Mouse (Mus musculus) liver, postnatal 0 days (tissue): ENCODE data around the gene Dpy19l3. TPM values are rescaled to one million over a fixed set of nuclear protein-coding genes. Genes with fewer than 3 reads are reported as not detected.

Experiments used
- ATAC-seq: fragments of 200-750 bp; cut with Nextera tagmentation; 2 replicates; pipeline ENCODE4 v1.8.0; 2017; ENCODE audit warnings: mild to moderate bottlenecking, moderate library complexity
- DNase-seq: peaks from one replicate; pipeline ENCODE4 v3.0.0-alpha.2; 2016
- H3K27ac ChIP-seq: fragments of 300-500 bp; sonication (generic); 2 replicates; pipeline ENCODE4 v1.5.1; 2014; ENCODE audit warnings: antibody characterized with exemption, moderate library complexity, mild to moderate bottlenecking, low read depth
- H3K27me3 ChIP-seq: fragments of 300-500 bp; sonication (generic); 2 replicates; pipeline ENCODE4 v1.6.1; 2014; ENCODE audit warnings: low read length, control low read depth, mixed read lengths; ENCODE audit not compliant: insufficient read depth
- H3K36me3 ChIP-seq: fragments of 300-500 bp; sonication (generic); replicated peaks from 2 replicates; pipeline ENCODE4 v1.6.1; 2014; ENCODE audit warnings: mild to moderate bottlenecking, control low read depth, low read length, moderate library complexity, mixed read lengths; ENCODE audit not compliant: insufficient read depth
- H3K4me1 ChIP-seq: fragments of 300-500 bp; sonication (generic); 2 replicates; pipeline ENCODE4 v1.6.1; 2014; ENCODE audit warnings: antibody characterized with exemption, mild to moderate bottlenecking, control low read depth; ENCODE audit not compliant: insufficient read depth
- H3K4me2 ChIP-seq: fragments of 300-500 bp; sonication (generic); 2 replicates; pipeline ENCODE4 v1.6.1; 2014; ENCODE audit warnings: low read depth, mild to moderate bottlenecking, low read length, moderate library complexity, mixed read lengths
- H3K4me3 ChIP-seq: fragments of 300-500 bp; sonication (generic); 2 replicates; pipeline ENCODE4 v1.5.1; 2014; ENCODE audit warnings: low read depth, low read length
- H3K9ac ChIP-seq: fragments of 300-500 bp; sonication (generic); replicated peaks from 2 replicates; pipeline ENCODE4 v1.6.1; 2014; ENCODE audit warnings: mild to moderate bottlenecking, moderate library complexity
- H3K9me3 ChIP-seq: fragments of 300-500 bp; sonication (generic); 2 replicates; pipeline ENCODE4 v1.6.1; 2016; ENCODE audit warnings: mild to moderate bottlenecking, control low read depth, low read length, mixed read lengths
- CTCF ChIP-seq: sonication (generic); IDR thresholded peaks from 2 replicates; pipeline ENCODE4 v1.5.1; 2016; ENCODE audit warnings: antibody characterized with exemption, low read depth
- EP300 ChIP-seq: IDR thresholded peaks from 2 replicates; pipeline ENCODE4 v1.6.1; 2016; ENCODE audit warnings: antibody characterized with exemption, low read depth, mild to moderate bottlenecking
- WGBS: fragments of 180-500 bp; shearing (Covaris S2); extraction: QIAGEN DNeasy Blood & Tissue Kit; methylation state at CpG from one replicate; pipeline ENCODE4 v1.1.7; 2014; ENCODE audit not compliant: insufficient replicate concordance; 5-methylcytosine and 5-hydroxymethylcytosine counted together
- polyA plus RNA-seq: library from polyadenylated mRNA; unstranded; fragments of >200 nt; fragmentation: Nextera tagmentation; extraction: Ambion mirVana; gene quantifications from 2 replicates; pipeline ENCODE4 v1.2.1, GENCODE M21; 2015

Dpy19l3 gene
- polyA plus RNA-seq, 1 experiment from 2014 or later = 6.0 TPM

DNA sequence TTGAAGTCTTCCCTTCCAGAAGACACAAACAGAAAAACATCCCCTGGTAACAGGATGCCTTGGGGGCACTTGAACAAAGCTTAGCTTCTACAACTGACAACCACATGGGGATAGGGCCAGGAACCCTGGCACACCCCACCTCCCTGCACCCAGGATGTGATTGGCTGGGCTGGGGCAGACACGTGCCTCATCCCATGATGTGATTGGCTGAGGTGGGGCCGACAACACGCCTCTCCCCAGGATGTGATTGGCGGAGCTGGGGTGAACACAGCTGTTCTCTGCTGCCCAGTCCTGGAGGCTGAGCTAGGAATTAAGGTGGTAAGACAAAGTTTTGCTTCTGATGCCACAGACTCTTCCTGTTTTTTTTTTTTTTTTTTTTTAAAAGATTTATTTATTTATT lies 75.3 kb downstream of the Dpy19l3 start:
- no peak overlapping the region for H3K27ac ChIP-seq
- H3K4me2 ChIP-seq = no peak overlapping the region
- ATAC-seq (no peak), DNase-seq (no peak)
- H3K9ac ChIP-seq = no peak overlapping the region
- no peaks in the 10 kb centered on the region for H3K36me3 ChIP-seq
- 78% methylated on average over 4 of the region's 4 CpGs for WGBS
- no peaks in the 10 kb centered on the region for H3K27me3 ChIP-seq
- no peaks in the 10 kb centered on the region for H3K4me1 ChIP-seq
- no peak overlapping the region for H3K4me3 ChIP-seq
- H3K9me3 ChIP-seq = no peaks in the 10 kb centered on the region
- TF ChIP-seq CTCF = no peak
- no peak for TF ChIP-seq EP300

DNA sequence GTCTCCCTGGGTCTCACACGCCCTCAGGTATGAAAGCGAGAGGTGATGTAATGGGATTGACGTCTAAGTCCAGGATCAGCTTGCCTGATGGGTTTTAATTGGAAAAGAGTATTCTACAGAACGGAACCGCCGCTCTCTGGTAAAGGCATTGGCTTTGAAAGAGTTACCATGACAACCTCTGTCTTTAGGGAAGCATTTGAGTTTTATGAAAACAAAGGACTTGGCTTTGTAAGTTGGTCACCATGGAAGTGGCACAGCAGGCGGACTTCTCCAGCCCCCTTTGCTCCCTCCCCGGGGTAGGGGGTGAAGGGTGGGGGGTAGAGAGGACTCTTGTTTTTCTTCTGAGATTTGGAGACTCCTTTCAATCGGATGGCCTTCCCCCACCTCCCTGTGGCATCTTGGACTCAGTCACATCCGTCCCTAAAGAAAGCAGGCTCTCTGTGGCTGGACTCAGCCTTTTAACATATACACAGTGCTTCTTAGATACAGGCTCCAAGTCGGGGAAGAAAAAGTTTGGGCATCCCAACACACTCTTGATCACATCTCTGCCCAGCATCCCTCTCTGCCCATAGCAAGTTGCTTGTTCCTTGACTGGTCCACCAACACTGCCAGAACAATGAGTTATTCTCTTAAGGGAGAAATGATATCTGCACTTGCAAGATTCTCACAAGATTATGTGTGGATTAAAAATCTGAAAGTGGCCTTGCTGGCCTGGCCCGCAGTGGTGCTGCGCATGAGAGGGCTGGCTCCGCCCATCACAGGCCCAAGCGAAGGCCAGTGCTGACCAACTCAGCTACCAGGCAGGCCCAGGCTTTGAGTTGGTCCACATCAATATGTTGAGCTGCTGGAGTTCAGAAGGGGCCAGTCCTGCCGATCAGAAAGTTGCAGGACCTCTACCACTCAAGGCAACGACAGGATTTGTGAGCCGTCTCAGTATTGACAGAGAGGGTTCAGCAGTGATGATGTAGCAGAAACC lies 85.9 kb downstream of the Dpy19l3 start:
- no peaks in the 10 kb centered on the region for H3K36me3 ChIP-seq
- no peak for DNase-seq
- H3K27me3 ChIP-seq = no peaks in the 10 kb centered on the region
- no peak overlapping the region for H3K9ac ChIP-seq
- ATAC-seq = no peak
- no peak overlapping the region for H3K27ac ChIP-seq
- 69% methylated on average over 18 of the region's 18 CpGs for WGBS
- no peak overlapping the region for H3K4me3 ChIP-seq
- no peak overlapping the region for H3K4me2 ChIP-seq
- H3K4me1 ChIP-seq = no peaks in the 10 kb centered on the region
- H3K9me3 ChIP-seq = no peaks in the 10 kb centered on the region
- no peak for TF ChIP-seq CTCF
- no peak for TF ChIP-seq EP300

DNA sequence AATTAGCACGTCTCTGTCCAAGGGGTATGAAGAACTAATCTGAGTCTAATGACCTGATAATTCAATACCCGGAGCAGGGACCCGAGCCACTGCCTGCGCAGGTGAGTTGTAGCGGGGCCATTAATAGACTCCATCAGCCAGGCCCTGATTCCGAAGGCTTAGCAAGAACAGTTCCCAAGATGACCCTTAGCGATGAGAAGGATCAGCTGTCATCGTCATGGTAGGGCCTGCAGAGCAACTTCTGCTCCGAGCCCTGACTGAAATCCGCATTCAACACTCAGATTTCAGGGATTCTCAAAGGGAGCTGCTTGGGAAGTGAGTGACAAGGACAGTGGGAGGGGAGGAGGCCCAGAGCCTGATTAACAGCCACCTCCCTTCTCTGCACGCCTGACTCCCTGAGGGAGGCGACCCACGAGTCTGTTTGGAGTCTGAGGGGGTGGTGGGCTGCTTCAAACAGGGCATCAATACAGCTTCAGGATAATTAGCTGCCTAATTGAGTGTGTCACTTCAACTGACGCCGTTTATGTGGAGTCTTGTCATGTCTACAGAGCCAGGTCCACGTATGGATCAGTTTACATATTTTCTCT lies 90.4 kb downstream of the Dpy19l3 start:
- H3K9ac ChIP-seq = no peak overlapping the region
- no peak overlapping the region for H3K4me2 ChIP-seq
- H3K4me1 ChIP-seq = no peaks in the 10 kb centered on the region
- no peaks in the 10 kb centered on the region for H3K27me3 ChIP-seq
- DNase-seq (no peak), ATAC-seq (no peak)
- 78% methylated on average over 16 of the region's 16 CpGs for WGBS
- TF ChIP-seq CTCF = no peak
- no peak for TF ChIP-seq EP300
- H3K36me3 ChIP-seq = no peaks in the 10 kb centered on the region
- H3K9me3 ChIP-seq = no peaks in the 10 kb centered on the region; the same call in 1 of the 2 replicates
- no peak overlapping the region for H3K27ac ChIP-seq
- H3K4me3 ChIP-seq = no peak overlapping the region

DNA sequence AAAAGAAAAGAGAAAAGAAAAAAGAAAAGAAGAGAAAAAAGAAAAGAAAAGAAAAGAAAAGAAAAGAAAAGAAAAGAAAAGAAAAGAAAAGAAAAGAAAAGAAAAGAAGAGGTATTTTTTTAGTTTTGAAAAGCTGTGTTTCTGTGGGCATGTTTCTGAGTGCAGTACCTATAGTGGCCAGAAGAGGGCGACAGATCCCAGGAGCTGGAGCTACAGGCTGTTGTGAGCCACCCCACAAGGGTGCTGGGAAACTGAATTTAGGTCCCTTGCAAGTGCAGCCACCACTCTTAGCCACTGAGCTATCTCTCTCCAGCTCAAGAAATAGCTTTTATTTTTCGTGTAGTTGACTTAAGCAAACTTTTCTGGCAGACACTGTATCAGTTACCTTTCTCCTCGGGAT lies 95.1 kb downstream of the Dpy19l3 start:
- TF ChIP-seq EP300 (no peak), CTCF (peak; percentile 84)

DNA sequence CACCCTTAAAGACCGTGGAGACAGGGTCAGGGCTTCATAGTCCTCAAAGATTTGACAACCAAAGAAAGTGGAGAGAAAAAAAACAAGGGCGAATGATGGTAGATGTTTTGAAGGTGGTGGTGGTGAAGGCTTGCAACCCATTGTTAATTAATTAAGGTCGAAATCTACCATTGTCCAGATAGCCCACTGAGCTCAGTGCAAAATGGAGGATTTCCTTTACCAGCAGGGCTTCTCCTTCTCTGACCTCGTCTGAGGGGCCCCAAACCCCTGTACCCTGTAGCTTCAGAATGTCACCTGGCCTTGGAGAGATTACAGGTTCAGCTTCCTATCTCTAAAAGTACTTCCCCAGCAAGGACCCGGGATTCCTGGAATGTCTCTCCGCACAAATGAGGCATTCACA lies 96.4 kb downstream of the Dpy19l3 start:
- TF ChIP-seq CTCF = no peak
- no peak for TF ChIP-seq EP300

More for the DNA sequence above, 95.1 kb downstream of the Dpy19l3 start:
- H3K4me2 ChIP-seq = no peak overlapping the region
- H3K4me1 ChIP-seq = no peaks in the 10 kb centered on the region
- H3K27me3 ChIP-seq = no peaks in the 10 kb centered on the region
- H3K9ac ChIP-seq = no peak overlapping the region
- no peak for ATAC-seq
- H3K9me3 ChIP-seq = no peaks in the 10 kb centered on the region; the same call in 1 of the 2 replicates
- H3K27ac ChIP-seq = no peak overlapping the region
- 49% methylated on average over 3 of the region's 3 CpGs for WGBS
- no peak overlapping the region for H3K4me3 ChIP-seq
- DNase-seq = peak; percentile 64
- no peaks in the 10 kb centered on the region for H3K36me3 ChIP-seq

DNA sequence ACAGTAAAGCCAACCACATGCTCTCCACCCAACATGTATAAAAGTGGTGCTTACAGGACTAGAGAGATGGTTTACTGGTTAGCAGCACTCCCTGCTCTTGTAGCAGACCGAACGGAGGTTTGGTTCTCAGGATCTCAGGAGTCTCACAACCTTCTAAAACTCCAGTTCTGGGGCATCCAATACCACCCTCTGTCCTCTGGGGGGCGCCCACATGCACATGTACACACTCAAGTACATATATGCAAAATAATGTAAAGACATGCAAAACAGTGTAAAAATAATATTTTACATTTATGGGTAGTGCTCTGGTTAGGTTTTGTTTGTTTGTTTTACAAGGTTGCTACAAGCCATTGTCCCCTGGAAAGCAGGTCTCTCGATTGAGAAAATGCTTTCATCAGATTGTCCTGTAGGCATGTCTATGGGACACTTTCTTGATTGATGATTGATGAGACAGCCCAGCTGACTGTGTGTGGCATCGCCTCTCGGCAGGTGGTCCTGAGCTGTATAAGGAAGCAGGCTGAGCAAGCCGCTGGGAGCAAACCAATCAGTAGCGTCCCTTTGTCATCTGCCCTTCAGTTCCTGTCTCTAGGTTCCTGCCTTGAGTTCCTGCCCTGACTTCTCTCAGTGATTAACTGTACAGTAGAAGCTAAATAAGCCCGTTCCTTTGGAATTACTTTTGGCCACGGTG lies 102.5 kb downstream of the Dpy19l3 start:
- H3K9ac ChIP-seq = no peak overlapping the region
- no peaks in the 10 kb centered on the region for H3K27me3 ChIP-seq
- no peaks in the 10 kb centered on the region for H3K9me3 ChIP-seq
- WGBS = 75% methylated on average over 10 of the region's 10 CpGs
- H3K27ac ChIP-seq = no peak overlapping the region
- no peak overlapping the region for H3K4me2 ChIP-seq
- ATAC-seq = no peak
- H3K36me3 ChIP-seq = no peaks in the 10 kb centered on the region
- TF ChIP-seq CTCF (peak; percentile 45), EP300 (no peak)
- 0 out of 2 replicates have a peak, but pooled peaks cover under 1% of the 10 kb centered on the region for H3K4me1 ChIP-seq
- no peak overlapping the region for H3K4me3 ChIP-seq
- DNase-seq = no peak

More for the DNA sequence above, 96.4 kb downstream of the Dpy19l3 start:
- Histone ChIP-seq H3K4me2 (no peak overlapping the region), H3K4me1 (no peaks in the 10 kb centered on the region), H3K9me3 (no peaks in the 10 kb centered on the region; the same call in 1 of the 2 replicates), H3K27ac (no peak overlapping the region), H3K36me3 (no peaks in the 10 kb centered on the region), H3K4me3 (no peak overlapping the region), H3K27me3 (no peaks in the 10 kb centered on the region), H3K9ac (no peak overlapping the region)
- WGBS = 42% methylated on average over 6 of the region's 6 CpGs
- no peak for DNase-seq
- ATAC-seq = no peak
